Mouse (Mus musculus): ENCODE data around the gene Rpusd3.

DNA sequence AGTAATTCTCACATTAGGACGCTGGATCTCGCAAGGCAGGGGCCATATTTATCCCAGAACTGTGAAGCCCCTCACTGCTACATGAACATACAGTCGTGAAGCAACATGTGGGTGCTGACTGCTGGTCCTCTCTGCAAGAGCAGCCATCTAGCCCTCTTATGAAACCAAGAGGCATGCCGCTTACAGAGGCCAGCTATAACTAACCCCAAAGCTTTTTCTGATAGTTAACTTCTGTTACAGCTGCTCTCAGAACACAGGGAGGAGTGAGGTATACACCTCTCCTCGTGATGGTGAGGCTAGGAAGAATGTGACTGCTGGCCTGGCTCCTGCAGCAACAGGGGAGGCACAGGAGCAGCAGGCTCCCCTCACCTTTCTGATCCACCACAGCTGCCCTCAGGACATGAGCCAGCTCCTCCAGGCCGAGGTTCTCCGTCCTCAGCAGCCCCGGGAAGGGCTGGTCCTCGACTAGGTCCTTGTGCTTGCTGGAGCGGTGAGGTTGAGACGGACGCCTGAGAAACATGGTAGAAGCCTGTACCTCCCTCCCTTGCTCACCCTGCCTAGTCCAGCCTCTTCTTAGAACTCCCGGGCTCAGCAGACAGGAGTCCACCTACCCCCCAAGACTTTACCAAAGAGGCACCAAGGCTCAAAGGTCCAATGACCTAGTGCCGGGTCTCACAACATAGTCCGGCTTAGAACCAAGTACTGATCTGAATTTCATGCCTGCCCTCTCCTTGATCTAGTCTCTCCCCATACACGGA, 520 bp downstream of the Rpusd3 start:
- no peak for TF ChIP-seq CTCF (IDR thresholded peaks at IDR 0.05; ENCODE audit: low read depth, low read length)
- TF ChIP-seq TAL1 (conservative IDR thresholded peaks at IDR 0.05; ENCODE audit: low read depth, low read length) = no peak
- TF ChIP-seq GATA1 (IDR thresholded peaks at IDR 0.05; ENCODE audit: borderline replicate concordance, low read length) = no peak

Data from G1E (cell line).